Mouse (Mus musculus) olfactory bulb, adult 2 months (tissue): Measurements from ENCODE around the gene Fastkd5. TPM values are rescaled to one million over a fixed set of nuclear protein-coding genes. Genes with fewer than 3 reads are reported as not detected.
A peak's percentile ranks its signal among the peaks of the same experiment; 100 is the strongest.

Experiments used
- H3K27ac ChIP-seq: fragments of 200-500 bp; 2 replicates; pipeline ENCODE4 v1.5.1; 2012; ENCODE audit warnings: low read depth, low read length; ENCODE audit not compliant: insufficient read depth
- H3K4me1 ChIP-seq: fragments of 200-500 bp; 2 replicates; pipeline ENCODE4 v1.6.1; 2012; ENCODE audit warnings: low read length; ENCODE audit not compliant: control insufficient read depth, insufficient read depth
- H3K4me3 ChIP-seq: fragments of 200-500 bp; 2 replicates; pipeline ENCODE4 v1.5.1; 2012; ENCODE audit warnings: mild to moderate bottlenecking, low read depth, low read length, moderate library complexity; ENCODE audit not compliant: insufficient read depth
- CTCF ChIP-seq: fragments of 200-500 bp; IDR thresholded peaks from 2 replicates; pipeline ENCODE4 v1.5.1; 2012; ENCODE audit warnings: low read depth, mild to moderate bottlenecking, low read length, moderate library complexity; ENCODE audit not compliant: insufficient read depth
- POLR2A ChIP-seq: fragments of 200-500 bp; IDR thresholded peaks from 2 replicates; pipeline ENCODE4 v1.6.1; 2012; ENCODE audit warnings: mild to moderate bottlenecking, low read depth, low read length, moderate library complexity; ENCODE audit not compliant: insufficient read depth
- WGBS: fragments of 180-500 bp; shearing (Covaris S2); methylation state at CpG from one replicate; pipeline ENCODE4 v1.1.7; 2018; 5-methylcytosine and 5-hydroxymethylcytosine counted together
- polyA plus RNA-seq: library from polyadenylated mRNA; stranded (reverse); fragments of >200 nt; gene quantifications from 2 replicates; pipeline ENCODE4 v1.2.4, GENCODE M21; 2012; ENCODE audit warnings: low replicate concordance; ENCODE audit not compliant: missing spikeins, insufficient read depth, insufficient read length

The Fastkd5 gene
- polyA plus RNA-seq = not detected in 2 replicates

- peak; percentile 46; the same call in 1 of the 2 replicates for TF ChIP-seq POLR2A
- TF ChIP-seq CTCF = no peak
- WGBS = under 1% methylated on average over 24 of the region's 25 CpGs
- Histone ChIP-seq H3K4me1 (peaks cover 14% of the 10 kb centered on the region), H3K27ac (peak within 1 kb of the TSS; percentile 37; the same call in 1 of the 2 replicates), H3K4me3 (peak within 1 kb of the TSS; percentile 63)
Measured at GRCm38 (mm10) chr2:130629839-130630203, at the start of gene Fastkd5, which contains the start of gene Ubox5. Gene Fastkd5 (minus strand): TSS chr2:130630027. Gene Ubox5 (minus strand): TSS chr2:130630038.

GRCm38 (mm10) chr2:130679154-130679553 lies 49.3 kb upstream of the Fastkd5 start:
- no peak overlapping the region for H3K27ac ChIP-seq
- no peak for TF ChIP-seq CTCF
- no peak for TF ChIP-seq POLR2A
- 92% methylated on average over 12 of the region's 12 CpGs for WGBS
- no peaks in the 10 kb centered on the region for H3K4me1 ChIP-seq
- H3K4me3 ChIP-seq = no peak overlapping the region

GRCm38 (mm10) chr2:130677211-130677610 lies 47.4 kb upstream of the Fastkd5 start:
- Histone ChIP-seq H3K4me1 (no peaks in the 10 kb centered on the region), H3K27ac (no peak overlapping the region), H3K4me3 (no peak overlapping the region)
- 91% methylated on average over 10 of the region's 10 CpGs for WGBS
- no peak for TF ChIP-seq POLR2A
- no peak for TF ChIP-seq CTCF

GRCm38 (mm10) chr2:130667559-130667958 lies 37.7 kb upstream of the Fastkd5 start, which contains the start of gene Itpa:
Gene Itpa (plus strand): TSS chr2:130667610.
- peak; percentile 57 for TF ChIP-seq POLR2A
- peak; percentile 45 for TF ChIP-seq CTCF
- peak within 1 kb of the TSS; percentile 79 for H3K4me3 ChIP-seq
- peaks cover 13% of the 10 kb centered on the region for H3K4me1 ChIP-seq
- peak within 1 kb of the TSS; percentile 34 for H3K27ac ChIP-seq
- WGBS = under 1% methylated on average over 31 of the region's 31 CpGs

- Histone ChIP-seq H3K4me1 (peaks cover 18% of the 10 kb centered on the region), H3K27ac (peak within 1 kb of the TSS; percentile 100), H3K4me3 (peak within 1 kb of the TSS; percentile 86)
- WGBS = under 1% methylated on average over 40 of the region's 40 CpGs
- peak; percentile 89 for TF ChIP-seq POLR2A
- TF ChIP-seq CTCF = no peak
Measured at GRCm38 (mm10) chr2:130664102-130664701, 34.4 kb upstream of the Fastkd5 start, which contains the start of gene Ddrgk1. Gene Ddrgk1 (minus strand): TSS chr2:130664659.

- 88% methylated on average over 11 of the region's 11 CpGs for WGBS
- no peak overlapping the region for H3K27ac ChIP-seq
- H3K4me1 ChIP-seq = peaks cover 17% of the 10 kb centered on the region
Measured at GRCm38 (mm10) chr2:130663342-130663741, 33.5 kb upstream of the Fastkd5 start.

GRCm38 (mm10) chr2:130658530-130658929 lies 28.7 kb upstream of the Fastkd5 start:
- 96% methylated on average over 10 of the region's 10 CpGs for WGBS
- H3K4me3 ChIP-seq = no peak overlapping the region
- H3K27ac ChIP-seq = no peak overlapping the region; the same call in 1 of the 2 replicates
- H3K4me1 ChIP-seq = peaks cover 24% of the 10 kb centered on the region
- TF ChIP-seq CTCF (no peak), POLR2A (no peak)

More at GRCm38 (mm10) chr2:130663342-130663741, 33.5 kb upstream of the Fastkd5 start:
- H3K4me3 ChIP-seq = no peak overlapping the region; the same call in 1 of the 2 replicates
- TF ChIP-seq CTCF (no peak), POLR2A (no peak)

GRCm38 (mm10) chr2:130657541-130657940 lies 27.7 kb upstream of the Fastkd5 start:
- TF ChIP-seq CTCF = no peak
- no peak for TF ChIP-seq POLR2A
- peaks cover 17% of the 10 kb centered on the region for H3K4me1 ChIP-seq
- peak overlapping the region; percentile 76 for H3K27ac ChIP-seq
- WGBS = 65% methylated on average over 6 of the region's 6 CpGs
- H3K4me3 ChIP-seq = no peak overlapping the region

GRCm38 (mm10) chr2:130656536-130656935 lies 26.7 kb upstream of the Fastkd5 start:
- peak overlapping the region; percentile 76 for H3K27ac ChIP-seq
- TF ChIP-seq CTCF = no peak
- no peak for TF ChIP-seq POLR2A
- no peak overlapping the region for H3K4me3 ChIP-seq
- WGBS = 77% methylated on average over 9 of the region's 9 CpGs
- H3K4me1 ChIP-seq = peaks cover 12% of the 10 kb centered on the region
